Mouse (Mus musculus) adrenal gland, postnatal 10 days (tissue): ENCODE measurements around the gene Fibcd1. TPM values are rescaled to one million over a fixed set of nuclear protein-coding genes. Genes with fewer than 3 reads are reported as not detected.

Source experiments
- DNase-seq: peaks from one replicate; pipeline ENCODE4 v3.0.0; 2021; ENCODE audit warnings: mixed read lengths
- total RNA-seq, 2 experiments: library from RNA; stranded (reverse); gene quantifications; 2 replicates each; pipeline ENCODE4 v1.2.3; 2021

Fibcd1 gene
- total RNA-seq, 2 experiments from 2014 or later: 0.27 to 0.39 TPM

DNA sequence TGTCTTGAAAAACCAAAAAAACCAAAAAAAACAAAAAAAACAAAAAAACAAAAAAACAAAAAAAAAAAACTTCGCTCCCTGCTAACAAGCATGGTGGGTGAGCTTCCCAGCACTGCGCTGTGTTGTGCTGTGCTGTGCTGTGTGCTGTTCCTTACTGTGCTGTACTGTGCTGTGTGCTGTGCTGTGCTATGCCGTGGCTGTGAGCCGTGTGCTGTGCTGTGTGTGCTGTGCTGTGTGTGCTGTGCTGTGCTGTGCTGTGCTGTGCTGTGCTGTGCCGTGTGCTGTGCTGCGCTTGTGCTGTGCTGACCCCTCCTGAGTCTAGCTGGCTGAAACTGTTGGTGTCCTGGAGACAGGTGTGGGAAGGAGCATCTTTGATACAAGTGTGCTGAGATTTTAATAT lies 78.7 kb downstream of the Fibcd1 start:
- no peak for DNase-seq

Other genes starting within 250 kb of the Fibcd1 start
- not detected for gene Prdm12, start 206.0 kb downstream of the Fibcd1 start, total RNA-seq
- 10 to 100 TPM; 20.9 to 23.0 TPM for gene Exosc2, start 175.3 kb downstream of the Fibcd1 start, total RNA-seq
- 10 to 100 TPM; 54.7 to 73.2 TPM for gene Abl1, start 157.6 kb downstream of the Fibcd1 start, total RNA-seq
- gene Qrfp, start 35.4 kb downstream of the Fibcd1 start, total RNA-seq: not detected
- 10 to 100 TPM; 11.3 to 11.4 TPM for gene Lamc3, start 41.3 kb upstream of the Fibcd1 start, total RNA-seq
- gene Aif1l, start 104.1 kb upstream of the Fibcd1 start, total RNA-seq: 10 to 100 TPM in 1 of 2 experiments, 1 to 10 TPM in 1; 8.3 to 14.1 TPM
- gene Nup214, start 128.4 kb upstream of the Fibcd1 start, total RNA-seq: 10 to 100 TPM; 47.4 to 57.8 TPM
- 1 to 10 TPM; 3.2 to 5.4 TPM for gene Fam78a, start 238.9 kb upstream of the Fibcd1 start, total RNA-seq
- 1 to 10 TPM; 3.9 to 8.6 TPM for gene Plpp7, start 249.5 kb upstream of the Fibcd1 start, total RNA-seq